Mouse (Mus musculus) embryonic fibroblast, embryonic 13.5 days (primary cell): ENCODE data around the gene Wdr82.

Experiments used
- CTCF ChIP-seq: IDR thresholded peaks from 2 replicates; pipeline ENCODE4 v1.5.1; 2011; ENCODE audit warnings: mild to moderate bottlenecking, control low read depth, low read length, moderate library complexity, borderline replicate concordance; ENCODE audit not compliant: insufficient read depth
- POLR2A ChIP-seq: IDR thresholded peaks from 2 replicates; pipeline ENCODE4 v1.6.1; 2011; ENCODE audit warnings: low read depth, mild to moderate bottlenecking, control low read depth, low read length, moderate library complexity

DNA sequence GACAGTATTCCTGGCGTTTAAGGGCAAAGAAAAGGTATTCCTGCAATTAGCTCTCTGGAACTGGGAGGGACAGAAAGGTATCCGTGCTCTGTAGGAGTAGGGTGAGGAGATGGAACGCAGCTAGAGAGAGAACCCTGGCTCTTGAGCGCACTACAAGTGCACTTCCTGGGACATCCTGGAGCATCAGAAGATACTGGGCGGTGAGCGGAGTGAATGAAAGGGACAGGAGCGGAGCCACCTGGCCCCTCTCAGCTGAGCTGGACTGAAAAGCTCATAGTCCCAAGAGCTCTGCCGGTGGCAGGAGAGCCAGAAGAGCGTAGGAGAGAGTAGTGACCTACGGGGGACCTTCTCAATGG is 21.4 kb upstream of the Wdr82 start:
- no peak for TF ChIP-seq POLR2A
- TF ChIP-seq CTCF = no peak
